Mouse (Mus musculus) lung, postnatal 0 days (tissue): Measurements from ENCODE around the gene Snrpb2. TPM values are rescaled to one million over a fixed set of nuclear protein-coding genes. Genes with fewer than 3 reads are reported as not detected.

ENCODE experiments used
- ATAC-seq: fragments of 200-750 bp; cut with Nextera tagmentation; 2 replicates; pipeline ENCODE4 v1.8.0; 2017; ENCODE audit warnings: moderate library complexity
- DNase-seq: peaks from one replicate; pipeline ENCODE4 v3.0.0-alpha.2; 2016; ENCODE audit warnings: low spot score
- H3K27ac ChIP-seq: fragments of 300-500 bp; sonication (generic); 2 replicates; pipeline ENCODE4 v1.5.1; 2014; ENCODE audit warnings: antibody characterized with exemption, mild to moderate bottlenecking, low read length, mixed read lengths
- H3K27me3 ChIP-seq: fragments of 300-500 bp; sonication (generic); replicated peaks from 2 replicates; pipeline ENCODE4 v1.6.1; 2014; ENCODE audit warnings: low read length, mixed read lengths; ENCODE audit not compliant: insufficient read depth
- H3K36me3 ChIP-seq: fragments of 300-500 bp; sonication (generic); 2 replicates; pipeline ENCODE4 v1.6.1; 2014; ENCODE audit warnings: low read length, mixed read lengths; ENCODE audit not compliant: insufficient read depth
- H3K4me1 ChIP-seq: fragments of 300-500 bp; sonication (generic); 2 replicates; pipeline ENCODE4 v1.6.1; 2014; ENCODE audit warnings: antibody characterized with exemption, low read depth, low read length, mixed read lengths; ENCODE audit not compliant: insufficient read depth
- H3K4me2 ChIP-seq: fragments of 300-500 bp; sonication (generic); replicated peaks from 2 replicates; pipeline ENCODE4 v1.6.1; 2014; ENCODE audit warnings: low read depth, mild to moderate bottlenecking, low read length, moderate library complexity, mixed read lengths
- H3K4me3 ChIP-seq: fragments of 300-500 bp; sonication (generic); 2 replicates; pipeline ENCODE4 v1.5.1; 2014; ENCODE audit warnings: low read depth, low read length
- H3K9ac ChIP-seq: fragments of 300-500 bp; sonication (generic); replicated peaks from 2 replicates; pipeline ENCODE4 v1.6.1; 2014; ENCODE audit warnings: low read depth, mild to moderate bottlenecking
- H3K9me3 ChIP-seq: fragments of 300-500 bp; sonication (generic); 2 replicates; pipeline ENCODE4 v1.6.1; 2016; ENCODE audit warnings: low read length, mixed read lengths
- CTCF ChIP-seq: IDR thresholded peaks from 2 replicates; pipeline ENCODE4 v1.5.1; 2016; ENCODE audit warnings: antibody characterized with exemption, mild to moderate bottlenecking
- EP300 ChIP-seq: IDR thresholded peaks from 2 replicates; pipeline ENCODE4 v1.6.1; 2016; ENCODE audit warnings: antibody characterized with exemption, mild to moderate bottlenecking, control low read depth
- WGBS: fragments of 180-500 bp; shearing (Covaris S2); extraction: QIAGEN DNeasy Blood & Tissue Kit; methylation state at CpG from one replicate; pipeline ENCODE4 v1.1.7; 2014; 5-methylcytosine and 5-hydroxymethylcytosine counted together
- polyA plus RNA-seq: library from polyadenylated mRNA; unstranded; fragments of >200 nt; fragmentation: Nextera tagmentation; extraction: Ambion mirVana; gene quantifications from 2 replicates; pipeline ENCODE4 v1.2.1, GENCODE M21; 2015

Snrpb2 gene
- polyA plus RNA-seq, 1 experiment from 2014 or later, result 51.3 TPM

DNA sequence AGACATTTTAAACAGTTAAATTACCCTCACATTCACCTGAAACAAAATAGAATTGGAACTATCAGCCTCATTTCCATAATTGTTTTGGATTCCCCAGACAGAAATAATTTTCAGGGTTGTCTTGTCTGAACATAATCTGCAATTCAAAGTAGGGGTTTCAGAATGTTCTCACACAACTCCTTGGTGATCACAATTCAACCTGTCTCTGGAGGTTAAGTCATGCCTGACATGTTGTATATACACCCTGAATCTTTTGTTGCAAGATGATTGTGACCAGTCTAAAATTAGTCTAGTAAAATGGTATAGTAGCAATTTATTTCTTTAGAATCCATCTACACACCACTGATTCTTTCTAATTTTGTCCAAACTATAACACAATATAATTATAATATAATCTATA lies 7.6 kb upstream of the Snrpb2 start:
- no peak overlapping the region for H3K4me3 ChIP-seq
- no peaks in the 10 kb centered on the region for H3K9me3 ChIP-seq
- no peaks in the 10 kb centered on the region for H3K36me3 ChIP-seq
- TF ChIP-seq CTCF (no peak), EP300 (no peak)
- no peak overlapping the region for H3K27ac ChIP-seq
- H3K27me3 ChIP-seq, result no peaks in the 10 kb centered on the region
- ATAC-seq, result no peak
- no peak overlapping the region for H3K4me2 ChIP-seq
- H3K4me1 ChIP-seq, result no peaks in the 10 kb centered on the region
- H3K9ac ChIP-seq, result no peak overlapping the region
- DNase-seq, result no peak

DNA sequence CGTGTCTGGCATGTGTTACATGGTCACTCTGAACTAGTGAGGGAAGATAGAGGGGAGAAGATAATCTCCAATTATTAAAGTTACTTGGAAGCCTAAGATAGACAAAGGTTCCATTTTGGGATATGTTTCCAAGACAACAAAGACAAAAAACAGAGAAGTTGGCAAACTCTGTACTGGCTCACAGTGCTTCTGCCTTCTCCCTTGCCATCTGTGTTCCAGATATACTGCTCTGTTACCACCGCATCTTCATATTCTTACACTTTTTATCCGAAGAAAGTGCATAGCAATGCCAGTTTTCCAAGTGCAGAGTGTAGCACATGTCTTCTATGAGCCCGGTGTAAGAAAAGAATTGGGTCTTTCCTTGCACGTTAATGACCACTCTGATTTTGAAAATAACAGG lies 6.1 kb upstream of the Snrpb2 start:
- DNase-seq (no peak), ATAC-seq (no peak)
- Histone ChIP-seq H3K36me3 (no peaks in the 10 kb centered on the region), H3K9ac (no peak overlapping the region), H3K27ac (no peak overlapping the region), H3K4me2 (no peak overlapping the region), H3K9me3 (no peaks in the 10 kb centered on the region), H3K27me3 (no peaks in the 10 kb centered on the region), H3K4me3 (no peak overlapping the region), H3K4me1 (no peaks in the 10 kb centered on the region)
- no peak for TF ChIP-seq EP300
- TF ChIP-seq CTCF, result no peak
- 59% methylated on average over 5 of the region's 5 CpGs for WGBS

DNA sequence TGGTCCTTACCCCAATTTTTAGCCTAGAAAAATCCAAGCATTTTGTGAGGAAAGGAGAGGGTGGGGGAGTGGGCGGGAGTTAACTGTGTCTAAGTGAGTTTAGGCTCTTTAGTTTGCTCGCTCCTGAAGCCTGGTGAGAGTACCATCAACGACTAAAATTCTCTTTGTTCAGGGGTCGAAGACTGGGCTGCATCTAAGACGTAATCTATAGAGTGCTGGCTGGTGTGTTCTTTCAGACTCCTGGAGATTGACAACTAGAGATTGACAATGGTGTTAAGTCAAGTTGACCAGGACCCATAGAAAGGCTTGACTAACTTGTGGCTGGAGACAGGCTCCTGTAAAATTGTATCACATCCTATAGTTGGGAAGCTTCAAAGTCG lies 417 bp upstream of the Snrpb2 start:
- H3K27me3 ChIP-seq, result no peaks in the 10 kb centered on the region
- peak overlapping the region; percentile 78 for H3K4me3 ChIP-seq
- ATAC-seq (peak; percentile 5; the same call in 1 of the 2 replicates), DNase-seq (no peak)
- no peaks in the 10 kb centered on the region for H3K9me3 ChIP-seq
- WGBS, result 46% methylated on average over 6 of the region's 6 CpGs
- H3K9ac ChIP-seq, result peak overlapping the region; percentile 80
- H3K4me2 ChIP-seq, result peak overlapping the region; percentile 82
- no peaks in the 10 kb centered on the region; the same call in 1 of the 2 replicates for H3K36me3 ChIP-seq
- H3K27ac ChIP-seq, result no peak overlapping the region; the same call in 1 of the 2 replicates
- H3K4me1 ChIP-seq, result peaks cover 4% of the 10 kb centered on the region
- TF ChIP-seq CTCF (no peak), EP300 (0 out of 2 replicates have a peak, but pooled peaks have one; percentile 17)

DNA sequence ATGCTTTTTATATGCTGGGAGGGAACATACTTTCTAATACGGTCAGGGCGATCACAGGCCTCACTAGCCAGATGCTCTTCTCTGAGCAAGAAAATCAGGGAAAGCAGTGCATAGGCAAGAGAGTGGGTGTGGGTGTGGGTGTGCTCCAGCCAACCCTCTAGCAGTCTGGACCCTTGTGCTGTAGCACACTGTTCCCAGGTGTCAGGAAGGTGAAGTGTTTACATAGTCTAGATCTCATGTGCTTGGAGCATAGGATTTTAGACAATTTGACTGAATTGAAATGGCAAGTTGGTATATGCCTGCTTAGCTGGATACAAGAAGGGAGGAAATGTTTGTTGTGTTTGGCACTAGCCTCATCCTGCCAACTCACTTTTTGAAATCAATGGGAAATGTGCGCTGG lies 3.1 kb downstream of the Snrpb2 start:
- WGBS, result 80% methylated on average over 3 of the region's 3 CpGs
- Histone ChIP-seq H3K36me3 (peaks cover 17% of the 10 kb centered on the region; the same call in 1 of the 2 replicates), H3K4me2 (no peak overlapping the region), H3K9me3 (no peaks in the 10 kb centered on the region), H3K27ac (no peak overlapping the region), H3K9ac (no peak overlapping the region), H3K4me1 (peaks cover 4% of the 10 kb centered on the region), H3K4me3 (no peak overlapping the region), H3K27me3 (no peaks in the 10 kb centered on the region)
- no peak for DNase-seq
- ATAC-seq, result no peak
- no peak for TF ChIP-seq EP300
- TF ChIP-seq CTCF, result no peak

DNA sequence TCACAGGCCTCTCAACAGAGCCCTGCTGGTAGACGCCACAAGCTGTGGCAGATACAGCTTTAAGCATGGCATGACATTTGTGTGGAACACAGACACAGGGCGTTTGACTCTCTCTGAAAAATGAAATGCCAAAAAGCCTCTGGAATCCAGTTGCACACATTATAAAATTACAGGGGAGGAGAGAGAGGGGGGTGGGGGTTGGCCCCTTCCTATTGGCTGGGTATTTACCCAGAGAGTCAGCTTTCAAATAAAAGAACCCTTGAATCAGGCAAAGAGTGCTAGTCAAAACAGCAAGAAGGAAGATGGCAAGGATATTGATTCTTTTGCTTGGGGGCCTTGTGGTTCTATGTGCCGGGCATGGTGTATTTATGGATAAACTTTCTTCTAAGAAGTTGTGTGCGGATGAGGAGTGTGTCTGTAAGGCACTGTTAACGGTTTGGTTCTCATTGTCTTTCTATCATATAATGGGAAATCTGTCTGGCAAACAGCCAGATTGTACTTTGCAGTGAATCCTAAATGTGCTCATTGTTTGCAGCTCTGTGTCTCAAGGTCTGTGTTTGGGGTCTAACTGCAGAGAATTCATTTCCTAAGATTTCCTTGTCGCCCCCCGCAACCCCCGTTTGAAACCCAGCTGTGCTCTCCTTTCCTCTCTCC lies 15.5 kb downstream of the Snrpb2 start, which contains the start of gene Otor:
Otor (plus strand) TSS at position 276 of the 654 bp plus-strand sequence.
- Histone ChIP-seq H3K4me1 (no peaks in the 10 kb centered on the region), H3K4me2 (no peak within 1 kb of the TSS), H3K36me3 (no peaks in the 10 kb centered on the region), H3K27me3 (no peaks in the 10 kb centered on the region), H3K9ac (no peak within 1 kb of the TSS), H3K27ac (no peak within 1 kb of the TSS), H3K4me3 (no peak within 1 kb of the TSS), H3K9me3 (no peaks in the 10 kb centered on the region)
- DNase-seq (no peak), ATAC-seq (no peak)
- 31% methylated on average over 8 of the region's 8 CpGs for WGBS
- TF ChIP-seq CTCF (no peak), EP300 (no peak)

DNA sequence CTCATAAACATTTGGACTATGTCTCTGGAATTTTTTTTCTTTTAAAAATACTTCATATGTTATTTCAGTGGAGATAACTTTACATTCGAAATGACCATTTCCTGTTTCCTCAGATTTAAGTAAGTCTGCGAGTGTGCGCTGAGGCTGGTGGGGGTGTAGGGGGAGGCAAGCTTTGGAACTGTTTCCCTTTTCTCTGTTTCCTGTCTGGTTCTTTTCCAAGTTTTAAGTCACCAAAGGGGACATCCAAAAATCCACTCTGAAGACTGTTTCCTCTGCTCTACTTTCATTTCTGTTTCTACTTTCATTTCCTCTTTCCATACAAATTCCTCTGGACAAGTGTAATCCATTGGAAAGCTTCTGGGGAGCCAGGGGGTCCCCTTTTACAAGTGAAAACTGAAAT lies 18.9 kb downstream of the Snrpb2 start:
- no peaks in the 10 kb centered on the region for H3K36me3 ChIP-seq
- peak overlapping the region; percentile 27 for H3K4me2 ChIP-seq
- no peak overlapping the region for H3K9ac ChIP-seq
- H3K9me3 ChIP-seq, result no peaks in the 10 kb centered on the region
- H3K4me1 ChIP-seq, result no peaks in the 10 kb centered on the region
- TF ChIP-seq CTCF, result no peak
- no peak for TF ChIP-seq EP300
- H3K4me3 ChIP-seq, result no peak overlapping the region
- H3K27me3 ChIP-seq, result no peaks in the 10 kb centered on the region
- 28% methylated on average over 3 of the region's 3 CpGs for WGBS
- peak; percentile 31 for DNase-seq
- H3K27ac ChIP-seq, result no peak overlapping the region
- no peak for ATAC-seq
